Mouse (Mus musculus) thymus, postnatal 4 days (tissue): Measurements from ENCODE around the gene Usp2.

ENCODE experiments used
- DNase-seq: peaks from one replicate; pipeline ENCODE4 v3.0.0; 2021

The Usp2 gene

DNA sequence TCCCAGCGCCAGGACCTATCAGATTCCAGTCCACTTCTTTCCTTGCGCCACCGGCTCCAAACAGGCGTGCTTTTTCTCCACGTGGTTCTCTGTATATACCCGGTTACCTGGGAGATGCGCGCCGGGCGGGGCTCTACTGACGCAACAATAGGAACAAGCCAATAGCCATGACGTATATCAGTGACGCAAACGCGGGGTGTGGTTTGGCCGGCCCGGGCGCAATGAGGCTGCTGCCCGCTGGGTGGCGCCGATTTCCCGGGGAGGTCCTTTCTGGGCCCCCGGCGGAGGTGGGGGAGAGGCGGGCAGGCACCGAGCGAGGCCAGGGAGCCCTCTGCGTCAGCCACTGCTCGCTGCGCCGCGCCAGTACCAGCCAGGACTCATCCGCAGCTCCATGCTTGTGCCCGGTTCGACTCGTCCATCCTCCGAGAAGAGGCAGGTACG, at the start of gene Usp2:
Gene Usp2, plus strand, starts transcription at position 237 of the 441 bp plus-strand sequence.
- peak; percentile 100 for DNase-seq

DNA sequence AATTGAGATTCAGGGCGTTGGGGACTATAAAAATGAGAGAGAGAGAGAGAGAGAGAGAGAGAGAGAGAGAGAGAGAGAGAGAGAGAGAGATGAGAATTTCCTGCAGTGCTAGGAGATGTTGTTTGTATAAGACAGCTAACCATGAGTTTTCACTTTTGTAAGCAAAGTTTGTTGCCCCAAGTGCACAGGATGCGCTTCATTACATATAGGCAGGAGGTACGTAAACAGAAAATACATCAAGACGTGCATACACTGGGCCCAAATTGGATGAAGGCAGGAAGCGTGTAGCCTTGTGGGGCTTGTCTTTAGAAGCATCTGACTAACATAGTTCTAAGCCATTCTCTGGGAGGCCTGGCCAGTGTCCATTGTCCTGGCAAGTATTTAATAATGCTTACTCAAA, 49.0 kb upstream of the Usp2 start:
- DNase-seq: peak; percentile 42

DNA sequence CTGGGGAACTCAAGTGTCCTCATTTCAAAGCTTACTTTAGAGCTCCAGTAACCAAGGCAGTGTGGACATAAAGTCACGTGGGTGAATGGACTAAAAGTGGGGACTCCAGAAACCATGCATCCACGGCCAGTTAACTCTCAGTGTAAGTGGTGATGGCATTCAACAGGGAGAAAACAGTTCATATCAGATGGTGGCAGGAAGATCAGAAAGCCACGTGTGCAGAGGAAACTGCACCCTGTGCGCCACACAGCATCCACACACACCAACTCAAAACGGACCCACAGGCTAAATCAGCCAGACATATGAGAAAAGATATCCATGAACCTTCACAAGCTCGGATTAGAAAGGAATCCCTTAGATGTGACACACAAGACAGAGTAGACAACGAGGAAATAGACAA, 46.8 kb upstream of the Usp2 start:
- peak; percentile 61 for DNase-seq

DNA sequence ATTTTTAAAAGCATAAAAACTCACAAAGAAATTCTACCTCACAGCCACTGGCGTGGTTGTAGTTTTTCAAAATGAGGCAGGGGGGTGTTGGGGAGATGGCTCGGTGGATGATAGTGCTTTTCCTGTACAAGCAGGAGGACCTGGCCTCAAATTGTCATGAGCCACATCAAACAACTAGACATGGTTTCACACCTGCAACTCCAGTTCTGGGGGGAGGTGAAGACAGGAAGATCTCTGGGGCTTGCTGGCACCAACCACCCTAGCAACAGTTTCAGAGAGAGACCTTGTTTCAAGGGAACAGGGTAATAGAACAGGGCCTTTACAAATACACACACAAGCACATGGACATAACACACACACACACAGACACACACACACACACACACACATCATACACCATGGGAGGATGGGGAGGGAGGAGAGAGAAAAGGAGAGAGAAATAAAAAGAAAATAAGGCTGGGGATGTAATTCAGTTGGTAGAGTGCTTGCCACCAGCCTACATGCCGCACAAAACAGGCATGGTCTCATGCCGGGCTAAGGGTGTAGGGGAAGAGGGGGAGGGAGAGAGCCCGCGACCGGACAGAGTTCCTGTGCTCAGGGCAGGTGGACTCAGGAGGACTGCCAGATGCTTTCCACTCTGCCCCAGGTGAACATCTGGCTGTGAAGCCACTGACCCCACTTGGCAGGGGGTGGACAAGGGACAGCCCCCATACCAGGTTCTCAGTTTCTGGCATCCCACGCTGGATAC, 44.5 kb upstream of the Usp2 start:
- DNase-seq: peak; percentile 69

DNA sequence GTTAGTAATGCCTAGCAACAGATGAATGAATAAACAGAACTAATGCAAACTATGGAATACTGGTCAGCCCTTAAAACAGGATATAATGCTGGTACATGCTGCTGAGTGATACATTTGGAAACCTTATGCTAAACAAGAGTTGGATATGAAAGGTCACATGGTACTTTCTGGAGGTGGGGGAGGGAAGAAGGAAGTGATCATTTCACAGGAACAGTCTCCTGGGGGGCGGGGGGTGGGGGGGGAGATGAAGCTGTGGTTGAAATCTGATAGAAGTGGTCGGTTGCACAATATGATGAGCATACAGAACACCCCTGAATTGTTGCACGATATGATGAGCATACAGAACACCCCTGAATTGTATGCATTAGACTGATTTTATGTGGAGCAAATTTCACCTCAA, 42.7 kb upstream of the Usp2 start:
- no peak for DNase-seq

DNA sequence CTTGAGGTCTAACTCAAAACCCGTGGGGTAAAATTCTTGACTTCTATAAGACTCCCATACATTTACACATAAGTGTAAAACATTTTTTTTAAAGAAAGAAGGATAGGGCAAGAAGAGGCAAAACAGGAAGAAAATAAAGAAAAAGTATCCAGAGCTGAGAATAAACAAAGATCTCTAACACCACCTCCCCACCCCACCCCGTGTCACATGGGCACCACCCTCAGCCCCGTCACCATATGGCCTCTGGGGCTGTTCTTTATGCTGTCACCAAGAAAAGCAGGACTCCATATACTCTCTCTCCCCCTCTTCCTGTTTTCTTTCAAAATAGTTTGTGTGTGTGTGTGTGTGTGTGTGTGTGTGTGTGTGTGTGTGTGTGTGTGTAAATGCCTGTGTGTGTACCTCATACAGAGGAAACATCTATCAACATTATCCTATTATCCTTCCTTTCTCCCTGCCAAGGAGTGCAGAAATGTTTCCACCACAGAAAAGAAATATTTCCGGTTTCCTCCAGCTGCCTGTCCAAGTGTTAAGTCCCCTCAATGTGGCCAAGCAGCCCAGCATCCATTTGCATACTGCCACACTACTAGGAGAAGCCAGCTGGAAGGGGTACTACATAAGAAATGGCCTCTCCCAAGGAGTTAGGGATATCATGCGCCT, 37.1 kb upstream of the Usp2 start:
- DNase-seq: peak; percentile 70

DNA sequence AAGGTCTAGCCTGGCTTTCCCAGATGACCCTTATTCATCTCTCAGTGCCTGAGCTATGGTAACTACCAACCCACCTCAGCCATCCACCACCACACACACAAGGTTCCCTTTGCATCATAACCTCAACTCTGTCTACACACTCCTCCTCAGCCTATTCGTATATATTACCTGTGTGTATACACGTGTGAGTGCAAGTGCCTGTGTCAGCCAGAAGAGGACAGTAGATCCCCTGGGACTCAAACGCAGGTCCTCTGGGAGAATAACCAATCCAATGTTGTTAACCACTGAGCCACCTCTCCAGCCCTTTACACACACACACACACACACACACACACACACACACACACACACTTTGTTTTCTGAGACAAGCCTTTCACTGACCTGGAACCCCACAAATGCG, 36.2 kb upstream of the Usp2 start:
- no peak for DNase-seq

DNA sequence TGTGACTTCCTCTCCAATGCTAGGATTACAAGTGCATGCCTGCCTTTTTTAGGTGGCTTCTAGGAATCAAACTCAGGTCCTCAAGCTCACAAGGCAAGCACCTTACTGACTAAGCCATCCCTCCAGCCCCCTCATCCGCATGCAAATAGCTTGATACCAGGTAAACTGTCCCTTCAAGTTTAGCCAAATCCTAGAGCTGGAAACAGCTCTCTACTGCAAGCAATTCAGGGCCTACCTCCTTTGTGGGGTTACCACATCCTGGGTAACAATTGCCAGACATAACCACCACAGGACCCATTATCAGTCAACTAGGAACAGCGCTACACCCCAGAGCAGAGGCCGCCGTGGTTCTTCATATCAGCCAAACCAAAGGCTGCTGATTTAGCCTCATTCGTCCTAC, 35.7 kb upstream of the Usp2 start:
- DNase-seq: peak; percentile 60

DNA sequence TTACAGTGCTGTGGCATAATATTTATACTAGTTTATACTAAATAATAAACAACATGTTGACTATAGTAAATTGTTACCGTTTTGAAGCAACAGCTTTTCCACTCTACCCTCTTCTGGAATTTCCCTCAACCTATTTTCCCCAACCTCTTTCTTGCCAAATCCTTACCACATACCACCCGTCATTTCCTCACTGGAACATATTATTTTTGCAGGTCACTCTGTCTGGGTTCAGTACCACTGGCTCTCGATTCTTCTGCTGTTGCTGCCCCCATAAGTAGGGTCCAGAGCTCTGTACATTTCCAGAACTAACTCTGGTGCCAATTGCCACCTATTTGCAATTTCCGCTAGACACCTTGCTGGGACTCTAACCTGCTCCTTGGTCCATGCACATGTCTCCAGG, 34.9 kb upstream of the Usp2 start:
- DNase-seq: no peak

DNA sequence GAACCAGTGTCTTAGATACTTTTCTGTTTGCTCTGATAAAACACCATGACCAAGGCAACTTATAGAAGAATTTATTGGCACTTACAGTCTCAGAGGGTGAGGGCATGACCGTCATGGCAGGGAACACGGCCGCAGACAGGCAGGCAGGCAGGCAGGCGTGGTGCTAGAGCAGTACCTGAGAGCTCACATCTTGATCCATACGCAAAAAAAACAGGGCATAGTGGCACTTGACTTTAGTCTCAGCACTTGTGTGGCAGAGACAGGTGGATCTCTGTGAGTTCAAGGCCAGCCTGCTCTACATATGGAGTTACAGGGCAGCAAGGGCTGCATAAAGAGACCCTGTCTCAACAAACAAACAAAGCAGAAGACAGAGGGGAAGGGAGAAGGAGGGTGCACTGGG, 33.5 kb upstream of the Usp2 start:
- no peak for DNase-seq

DNA sequence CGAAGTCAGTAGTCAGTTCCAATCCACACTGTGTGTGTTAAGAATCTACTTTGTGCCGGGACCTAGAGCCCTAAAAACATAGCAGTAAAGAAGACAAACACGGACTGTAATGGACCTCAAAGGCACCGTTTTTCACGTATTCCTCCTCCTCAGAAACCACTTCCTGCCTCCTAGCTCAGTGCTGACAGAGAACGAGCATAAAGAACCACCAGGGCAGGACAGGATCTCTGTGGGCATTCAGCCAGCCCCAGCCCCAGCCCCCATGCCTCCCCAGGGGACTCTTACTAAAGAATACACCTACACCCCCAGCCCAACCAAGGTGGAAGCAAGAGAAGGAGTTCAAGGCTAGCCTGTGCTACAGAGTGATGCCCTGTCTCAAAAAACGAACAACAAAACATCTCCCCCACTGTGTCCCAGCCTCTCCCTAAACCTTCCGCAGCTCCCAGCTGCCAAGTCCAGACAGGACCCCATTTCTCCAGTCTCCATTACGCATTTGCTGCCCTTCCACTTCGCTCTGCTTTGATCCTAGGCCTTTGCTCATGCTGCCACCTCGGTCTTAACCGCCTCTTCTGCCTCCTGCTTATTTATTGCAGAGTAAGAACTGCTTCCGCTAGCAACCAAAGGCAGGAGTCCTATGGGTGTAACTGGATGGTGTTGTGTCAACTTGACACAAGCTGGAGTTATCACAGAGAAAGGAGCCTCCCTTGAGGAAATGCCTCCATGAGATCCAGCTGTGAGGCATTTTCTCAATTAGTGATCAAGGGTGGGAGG, 32.7 kb upstream of the Usp2 start:
- DNase-seq: peak; percentile 59

DNA sequence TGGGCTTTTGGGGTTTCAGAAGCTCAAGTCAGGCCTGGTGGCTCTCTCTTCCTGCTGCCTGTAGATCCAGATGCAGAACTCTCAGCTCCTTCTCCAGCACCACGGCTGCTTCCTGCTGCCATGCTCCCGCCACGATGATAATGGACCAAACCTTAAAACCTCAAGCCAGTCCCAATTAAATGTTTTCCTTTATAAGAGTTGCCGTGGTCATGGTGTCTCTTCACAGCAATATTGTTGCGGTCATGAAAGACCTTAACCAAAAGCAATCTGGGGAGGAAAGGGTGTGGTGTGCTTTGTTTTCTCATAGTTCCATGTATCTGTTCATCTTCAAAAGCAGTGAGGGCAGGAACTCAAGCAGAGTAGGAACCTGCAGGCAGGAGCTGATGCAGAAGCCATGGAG, 29.7 kb upstream of the Usp2 start:
- DNase-seq: no peak

DNA sequence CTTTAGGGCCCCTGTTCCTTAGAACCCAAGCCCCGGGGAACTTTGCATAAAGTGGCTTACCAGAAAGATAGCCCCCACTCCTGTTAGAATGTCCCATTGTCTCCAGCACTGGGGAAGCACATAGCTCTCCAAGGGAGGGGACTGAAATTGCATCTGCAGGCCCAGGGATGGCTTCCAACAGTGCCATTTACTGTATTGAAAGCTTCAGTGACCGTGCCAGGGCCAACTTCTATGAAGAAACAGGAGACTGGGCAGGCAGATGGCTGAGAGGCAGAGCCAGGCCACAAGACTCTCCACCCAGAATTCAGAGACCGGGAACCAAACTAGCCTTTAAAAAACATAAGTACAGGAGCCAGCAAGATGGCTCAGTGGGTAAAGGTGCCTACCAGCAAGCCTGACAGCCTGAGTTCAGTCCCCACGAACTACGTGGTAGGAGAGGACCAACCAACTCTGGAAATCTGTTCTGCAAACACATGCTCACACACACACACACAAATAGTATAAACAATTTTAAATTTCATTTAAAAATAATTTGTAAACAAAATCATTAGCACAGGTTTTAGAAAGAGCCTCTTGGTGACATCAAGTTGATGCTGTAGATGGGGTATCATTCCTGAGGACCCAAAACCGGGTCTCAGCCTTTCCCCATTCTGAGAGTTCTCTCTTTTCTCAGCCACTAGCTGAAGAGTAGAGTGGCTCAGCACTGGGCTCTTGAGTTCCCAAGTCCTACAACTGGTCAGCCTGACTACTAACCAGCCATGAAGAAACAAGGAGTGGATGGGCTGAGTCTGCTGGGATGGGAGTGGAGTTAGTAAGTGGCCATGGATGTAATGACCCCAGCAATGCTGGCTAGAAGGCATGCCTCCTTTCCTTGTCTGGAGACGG, 25.1 kb upstream of the Usp2 start:
- no peak for DNase-seq

DNA sequence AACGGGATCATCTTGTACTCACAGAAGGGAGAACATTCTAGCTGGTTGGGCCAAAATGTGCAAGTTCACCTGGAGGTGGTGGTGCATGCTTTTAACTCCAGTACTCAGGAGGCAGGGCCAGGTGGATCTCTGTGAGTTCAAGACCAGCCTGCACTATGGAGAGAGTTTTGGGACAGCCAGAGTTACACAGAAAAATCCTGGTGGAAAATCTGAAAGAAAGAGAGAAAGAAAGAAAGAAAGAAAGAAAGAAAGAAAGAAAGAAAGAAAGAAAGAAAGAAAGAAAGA, 24.5 kb upstream of the Usp2 start:
- no peak for DNase-seq

DNA sequence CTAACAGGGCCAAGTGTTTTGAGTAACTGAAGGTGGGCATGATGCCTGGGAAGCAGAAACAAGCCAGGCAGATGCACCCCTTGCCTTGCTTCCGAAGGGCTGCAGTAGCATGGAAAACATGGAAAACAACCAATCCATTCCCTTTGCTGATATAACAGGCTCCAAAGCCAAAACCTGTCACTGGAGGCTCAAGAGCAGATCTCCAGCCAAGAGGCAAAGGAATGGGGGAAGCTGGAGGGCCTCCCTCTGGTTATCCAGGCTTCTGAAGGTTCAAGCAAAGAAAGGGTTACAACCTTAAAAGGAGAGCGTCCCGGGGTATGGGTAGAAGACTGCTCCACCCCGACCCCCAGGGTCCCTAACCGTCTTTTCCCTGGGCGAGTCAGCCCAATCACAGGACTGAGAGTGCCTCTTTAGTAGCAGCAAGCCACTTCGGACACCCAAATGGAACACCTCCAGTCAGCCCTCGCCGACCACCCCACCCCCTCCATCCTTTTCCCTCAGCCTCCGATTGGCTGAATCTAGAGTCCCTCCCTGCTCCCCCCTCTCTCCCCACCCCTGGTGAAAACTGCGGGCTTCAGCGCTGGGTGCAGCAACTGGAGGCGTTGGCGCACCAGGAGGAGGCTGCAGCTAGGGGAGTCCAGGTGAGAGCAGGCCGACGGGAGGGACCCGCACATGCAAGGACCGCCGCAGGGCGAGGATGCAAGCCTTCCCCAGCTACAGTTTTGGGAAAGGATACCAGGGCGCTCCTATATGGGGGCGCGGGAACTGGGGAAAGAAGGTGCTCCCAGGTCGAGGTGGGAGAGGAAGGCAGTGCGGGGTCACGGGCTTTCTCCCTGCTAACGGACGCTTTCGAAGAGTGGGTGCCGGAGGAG, 23.7 kb upstream of the Usp2 start, which contains the start of gene Thy1:
Gene Thy1, plus strand, starts transcription at position 549 of the 872 bp plus-strand sequence.
- peak; percentile 84 for DNase-seq

DNA sequence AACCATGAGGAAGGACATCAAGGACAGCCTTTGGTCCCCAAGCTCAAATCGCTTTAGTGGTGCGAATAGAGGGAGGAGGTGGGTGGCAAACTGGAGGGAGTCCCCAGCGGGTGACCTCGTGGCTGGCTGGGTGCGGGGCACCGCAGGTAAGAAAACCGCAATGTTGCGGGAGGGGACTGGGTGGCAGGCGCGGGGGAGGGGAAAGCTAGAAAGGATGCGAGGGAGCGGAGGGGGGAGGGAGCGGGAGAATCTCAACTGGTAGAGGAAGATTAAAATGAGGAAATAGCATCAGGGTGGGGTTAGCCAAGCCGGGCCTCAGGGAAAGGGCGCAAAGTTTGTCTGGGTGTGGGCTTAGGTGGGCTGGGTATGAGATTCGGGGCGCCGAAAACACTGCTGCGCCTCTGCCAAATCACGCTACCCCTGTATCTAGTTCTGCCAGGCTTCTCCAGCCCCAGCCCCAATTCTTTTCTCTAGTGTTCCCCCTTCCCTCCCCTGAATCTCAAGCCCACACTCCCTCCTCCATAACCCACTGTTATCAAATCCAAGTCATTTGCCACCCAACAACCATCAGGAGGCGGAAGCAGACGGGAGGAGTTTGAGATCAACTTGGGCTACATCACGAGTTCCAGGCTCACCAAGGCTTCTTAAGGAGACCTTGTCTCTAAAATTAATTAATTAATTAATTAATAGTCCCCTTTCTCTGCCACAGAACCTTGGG, 23.0 kb upstream of the Usp2 start:
- DNase-seq: peak; percentile 76

DNA sequence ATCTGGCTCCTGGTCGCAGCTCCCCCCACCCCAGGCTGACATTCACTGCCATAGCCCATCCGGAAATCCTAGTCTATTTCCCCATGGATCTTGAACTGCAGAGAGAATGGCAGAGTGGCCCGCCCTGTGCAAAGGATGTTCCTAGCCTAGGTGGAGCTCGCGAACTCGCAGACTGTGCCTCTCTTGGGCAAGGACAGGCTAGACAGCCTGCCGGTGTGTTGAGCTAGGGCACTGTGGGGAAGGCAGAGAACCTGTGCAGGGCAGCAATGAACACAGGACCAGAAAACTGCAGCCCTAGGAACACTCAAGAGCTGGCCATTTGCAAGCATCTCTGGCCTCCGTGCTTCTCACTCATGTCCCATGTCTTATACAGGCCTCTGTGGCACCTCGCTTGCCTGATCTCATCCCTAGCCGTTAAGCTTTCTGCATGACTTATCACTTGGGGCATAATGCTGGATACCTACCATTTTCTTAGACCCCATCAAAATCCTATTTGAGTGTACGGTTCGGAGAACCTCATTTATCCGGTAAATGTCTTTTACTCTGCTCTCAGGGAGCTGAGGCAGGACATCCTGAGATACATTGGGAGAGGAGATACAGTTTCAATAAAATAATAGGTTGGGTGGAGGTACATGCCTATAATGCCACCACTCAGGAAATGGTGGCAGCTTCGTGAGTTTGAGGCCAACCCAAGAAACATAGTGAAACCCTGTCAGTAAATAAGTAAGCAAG, 22.2 kb upstream of the Usp2 start:
- DNase-seq: peak; percentile 84

DNA sequence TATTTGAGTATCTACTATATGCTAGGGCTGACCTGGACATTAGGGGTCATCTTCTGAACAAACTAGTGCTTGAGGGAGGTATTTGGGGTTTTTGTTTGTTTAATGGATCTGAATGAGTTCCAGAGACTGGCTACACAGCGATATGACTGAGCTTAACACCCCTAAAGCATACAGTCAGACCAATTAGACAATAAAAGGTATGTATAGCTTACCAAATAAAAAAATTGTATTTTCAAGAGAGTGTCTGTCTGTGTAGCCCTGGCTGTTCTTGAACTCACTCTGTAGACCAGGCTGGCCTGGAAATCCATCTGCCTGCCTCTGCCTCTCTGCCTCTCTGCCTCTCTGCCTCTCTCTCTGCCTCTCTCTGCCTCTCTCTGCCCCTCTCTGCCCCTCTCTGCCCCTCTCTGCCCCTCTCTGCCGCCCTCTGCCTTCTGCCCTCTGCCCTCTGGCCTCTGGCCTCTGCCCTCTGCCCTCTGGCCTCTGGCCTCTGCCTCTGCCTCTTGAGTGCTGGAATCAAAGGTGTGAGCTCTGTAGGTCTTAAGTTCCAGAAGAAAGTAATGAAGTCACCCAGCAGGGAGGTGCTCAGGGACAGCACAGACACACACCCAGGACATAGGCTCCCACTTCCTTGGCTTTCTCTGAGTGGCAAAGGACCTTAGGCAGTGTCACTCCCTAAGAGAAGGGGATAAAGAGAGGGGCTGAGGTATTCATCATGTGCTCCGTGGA, 21.5 kb upstream of the Usp2 start:
- DNase-seq: no peak

DNA sequence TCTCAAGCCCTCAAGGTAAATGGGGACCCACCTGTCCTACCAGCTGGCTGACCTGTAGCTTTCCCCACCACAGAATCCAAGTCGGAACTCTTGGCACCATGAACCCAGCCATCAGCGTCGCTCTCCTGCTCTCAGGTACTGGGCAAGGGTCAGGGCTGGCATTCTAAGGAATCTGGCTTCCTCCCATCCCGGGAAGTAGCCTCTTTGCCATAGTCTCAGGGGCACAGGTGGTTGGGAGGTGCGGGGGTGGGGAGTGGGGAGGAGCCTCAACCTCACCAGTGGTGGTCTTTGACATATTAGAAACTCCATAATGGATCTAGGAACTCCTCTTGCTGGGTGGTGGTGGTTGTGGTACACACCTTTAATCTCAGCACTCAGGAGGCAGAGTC, 20.9 kb upstream of the Usp2 start:
- peak; percentile 52 for DNase-seq

DNA sequence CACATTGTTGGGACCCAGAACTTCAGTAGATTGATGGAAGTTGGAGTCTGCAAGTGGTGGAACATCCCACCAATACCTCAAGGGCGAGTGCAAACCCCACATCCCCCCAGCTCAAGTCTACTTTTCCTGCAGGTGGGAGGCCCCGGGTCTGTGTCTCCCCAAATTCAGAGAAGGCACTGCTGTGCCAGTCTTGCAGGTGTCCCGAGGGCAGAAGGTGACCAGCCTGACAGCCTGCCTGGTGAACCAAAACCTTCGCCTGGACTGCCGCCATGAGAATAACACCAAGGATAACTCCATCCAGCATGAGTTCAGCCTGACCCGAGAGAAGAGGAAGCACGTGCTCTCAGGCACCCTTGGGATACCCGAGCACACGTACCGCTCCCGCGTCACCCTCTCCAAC, 20.4 kb upstream of the Usp2 start:
- DNase-seq: peak; percentile 67
